Mouse (Mus musculus) heart, embryonic 16.5 days (tissue): Measurements from ENCODE around the gene Gm12394. TPM values are rescaled to one million over a fixed set of nuclear protein-coding genes. Genes with fewer than 3 reads are reported as not detected.

Experiments used
- ATAC-seq: fragments of 200-750 bp; cut with Nextera tagmentation; replicated peaks from 2 replicates; pipeline ENCODE4 v1.8.0; 2017; ENCODE audit warnings: moderate number of reproducible peaks; ENCODE audit not compliant: insufficient read depth, low FRiP score; ENCODE audit errors: extremely low read depth
- H3K27ac ChIP-seq: fragments of 300-500 bp; sonication (generic); 2 replicates; pipeline ENCODE4 v1.5.1; 2014; ENCODE audit warnings: mild to moderate bottlenecking, low read length, control low read depth, moderate library complexity
- H3K27me3 ChIP-seq: fragments of 300-500 bp; sonication (generic); 2 replicates; pipeline ENCODE4 v1.6.1; 2014; ENCODE audit warnings: low read length, mixed read lengths; ENCODE audit not compliant: control insufficient read depth, insufficient read depth
- H3K36me3 ChIP-seq: fragments of 300-500 bp; sonication (generic); 2 replicates; pipeline ENCODE4 v1.6.1; 2014; ENCODE audit not compliant: control insufficient read depth, insufficient read depth
- H3K4me1 ChIP-seq: fragments of 300-500 bp; sonication (generic); 2 replicates; pipeline ENCODE4 v1.6.1; 2014; ENCODE audit warnings: low read length, mixed read lengths; ENCODE audit not compliant: control insufficient read depth, insufficient read depth
- H3K4me2 ChIP-seq: fragments of 300-500 bp; sonication (generic); 2 replicates; pipeline ENCODE4 v1.6.1; 2014; ENCODE audit warnings: low read depth, mild to moderate bottlenecking, control low read depth, low read length
- H3K4me3 ChIP-seq: fragments of 300-500 bp; sonication (generic); 2 replicates; pipeline ENCODE4 v1.5.1; 2014; ENCODE audit warnings: mild to moderate bottlenecking, control low read depth, low read length
- H3K9ac ChIP-seq: fragments of 300-500 bp; sonication (generic); 2 replicates; pipeline ENCODE4 v1.6.1; 2014; ENCODE audit warnings: low read length, control low read depth
- H3K9me3 ChIP-seq: fragments of 300-500 bp; sonication (generic); replicated peaks from 2 replicates; pipeline ENCODE4 v1.6.1; 2016; ENCODE audit warnings: low read length; ENCODE audit not compliant: control insufficient read depth
- WGBS: fragments of 180-500 bp; shearing (Covaris S2); extraction: QIAGEN DNeasy Blood & Tissue Kit; methylation state at CpG from one replicate; pipeline ENCODE4 v1.1.7; 2014; 5-methylcytosine and 5-hydroxymethylcytosine counted together
- polyA plus RNA-seq: library from polyadenylated mRNA; unstranded; fragments of >200 nt; fragmentation: Nextera tagmentation; extraction: Ambion mirVana; gene quantifications from 2 replicates; pipeline ENCODE4 v1.2.1, GENCODE M21; 2015

Gm12394 gene
- polyA plus RNA-seq, 1 experiment from 2014 or later, result 0.04 TPM

DNA sequence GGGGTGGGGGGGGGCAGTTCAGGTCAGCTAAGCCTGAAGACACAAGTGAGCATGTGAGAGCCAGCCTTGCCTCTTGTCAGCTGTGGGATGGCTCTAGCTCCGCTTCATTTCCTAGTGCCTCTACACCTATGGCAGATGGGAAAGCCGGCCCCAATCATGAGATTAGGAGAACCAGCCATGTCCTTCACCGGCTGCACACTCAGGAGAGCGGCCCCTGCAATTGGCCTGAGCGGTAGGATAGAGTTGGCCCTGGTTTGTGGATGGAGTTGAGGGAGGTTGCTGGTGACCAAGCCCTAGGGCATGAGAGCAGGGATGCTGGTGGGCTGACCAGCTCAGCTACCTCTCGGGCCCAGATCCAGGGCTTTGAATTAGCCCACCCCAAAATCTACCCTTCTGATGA is 32.2 kb upstream of the Gm12394 start:
- no peaks in the 10 kb centered on the region for H3K4me1 ChIP-seq
- ATAC-seq, result no peak
- no peaks in the 10 kb centered on the region for H3K9me3 ChIP-seq
- no peak overlapping the region for H3K9ac ChIP-seq
- 89% methylated on average over 6 of the region's 6 CpGs for WGBS
- H3K36me3 ChIP-seq, result no peaks in the 10 kb centered on the region
- H3K4me2 ChIP-seq, result no peak overlapping the region
- no peaks in the 10 kb centered on the region for H3K27me3 ChIP-seq
- H3K4me3 ChIP-seq, result no peak overlapping the region
- H3K27ac ChIP-seq, result no peak overlapping the region

DNA sequence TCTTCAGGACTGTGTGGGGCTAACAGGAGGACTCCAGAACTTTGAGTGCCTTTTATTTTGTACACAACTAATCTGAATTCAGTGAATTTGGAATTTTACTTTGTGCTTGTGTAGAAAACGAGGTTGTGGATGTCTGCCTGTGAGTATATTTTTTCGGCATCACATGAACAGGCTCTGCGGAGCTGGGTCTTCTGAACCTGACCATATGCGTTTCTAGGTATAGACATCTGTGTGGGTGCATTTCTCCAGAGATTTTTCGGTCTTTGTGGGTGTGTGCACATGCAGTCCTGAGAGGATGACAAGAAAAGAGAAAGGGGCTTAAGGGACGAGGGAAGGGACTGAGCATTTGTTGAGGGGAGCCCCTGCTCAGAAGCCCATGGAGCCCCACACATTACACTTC is 30.4 kb upstream of the Gm12394 start:
- no peak for ATAC-seq
- no peaks in the 10 kb centered on the region for H3K4me1 ChIP-seq
- no peaks in the 10 kb centered on the region for H3K27me3 ChIP-seq
- H3K9me3 ChIP-seq, result no peaks in the 10 kb centered on the region
- no peak overlapping the region for H3K4me2 ChIP-seq
- no peak overlapping the region for H3K27ac ChIP-seq
- no peak overlapping the region for H3K9ac ChIP-seq
- H3K36me3 ChIP-seq, result no peaks in the 10 kb centered on the region
- WGBS, result 86% methylated on average over 6 of the region's 6 CpGs
- no peak overlapping the region for H3K4me3 ChIP-seq

DNA sequence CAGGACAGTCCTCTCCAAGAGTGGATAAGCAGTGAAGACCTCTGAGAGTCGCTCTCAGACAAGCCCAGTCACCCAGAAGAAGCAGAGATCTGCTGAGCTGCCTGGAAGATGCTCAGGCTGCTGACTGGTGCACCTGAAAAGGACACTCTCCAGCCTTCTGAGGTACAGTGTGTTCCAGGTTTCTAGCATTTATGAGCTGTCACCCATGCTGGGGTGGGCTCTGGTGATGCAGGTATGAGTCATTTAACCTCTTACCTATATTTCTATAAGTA is 24.0 kb upstream of the Gm12394 start:
- H3K9me3 ChIP-seq, result no peaks in the 10 kb centered on the region
- H3K9ac ChIP-seq, result no peak overlapping the region
- no peak for ATAC-seq
- H3K4me1 ChIP-seq, result 0 out of 2 replicates have a peak, but pooled peaks cover 2% of the 10 kb centered on the region
- H3K27me3 ChIP-seq, result no peaks in the 10 kb centered on the region
- no peak overlapping the region for H3K27ac ChIP-seq
- H3K4me3 ChIP-seq, result no peak overlapping the region
- H3K36me3 ChIP-seq, result no peaks in the 10 kb centered on the region
- H3K4me2 ChIP-seq, result no peak overlapping the region
- WGBS, result 56% methylated on average over 1 of the region's 1 CpGs

DNA sequence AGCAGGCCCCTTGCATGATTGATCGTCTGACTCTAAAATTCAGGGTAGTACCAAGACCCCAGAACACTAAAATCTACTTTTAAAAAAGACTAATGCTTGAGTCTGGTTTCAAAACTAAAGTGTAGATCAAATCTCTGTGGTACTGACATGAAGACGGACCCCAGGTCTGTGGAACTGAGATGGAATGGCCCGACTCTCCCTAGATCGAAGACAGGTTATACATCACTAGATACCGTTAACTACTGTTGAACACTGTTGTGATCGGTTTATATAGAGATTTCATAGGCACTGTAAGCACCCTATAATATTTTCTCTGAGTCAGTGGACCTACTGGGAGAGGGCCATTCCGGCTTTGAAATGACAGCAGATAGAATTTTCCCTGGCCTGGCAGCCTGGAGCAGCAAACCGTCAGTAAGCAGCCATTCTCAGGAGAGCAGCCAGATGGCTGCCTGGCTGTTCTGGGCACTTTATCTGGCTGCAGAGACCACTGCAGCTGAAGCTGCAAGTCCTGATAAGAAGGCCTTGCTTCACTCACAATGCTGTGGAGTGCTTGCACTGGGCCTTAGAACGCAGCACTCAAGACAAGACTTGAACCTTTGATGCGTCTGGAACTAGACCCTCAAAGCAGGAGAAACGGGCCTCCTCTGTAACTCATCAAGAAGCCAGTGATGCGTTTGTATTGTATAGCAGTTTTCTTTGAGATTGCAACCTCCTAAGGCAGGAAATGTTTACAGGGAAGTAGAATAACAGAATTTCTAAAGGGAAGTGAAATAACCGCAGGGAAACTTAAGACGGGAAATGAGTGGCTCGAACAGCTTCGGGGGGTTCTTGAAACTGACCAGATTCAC is 23.5 kb upstream of the Gm12394 start:
- no peak for ATAC-seq

DNA sequence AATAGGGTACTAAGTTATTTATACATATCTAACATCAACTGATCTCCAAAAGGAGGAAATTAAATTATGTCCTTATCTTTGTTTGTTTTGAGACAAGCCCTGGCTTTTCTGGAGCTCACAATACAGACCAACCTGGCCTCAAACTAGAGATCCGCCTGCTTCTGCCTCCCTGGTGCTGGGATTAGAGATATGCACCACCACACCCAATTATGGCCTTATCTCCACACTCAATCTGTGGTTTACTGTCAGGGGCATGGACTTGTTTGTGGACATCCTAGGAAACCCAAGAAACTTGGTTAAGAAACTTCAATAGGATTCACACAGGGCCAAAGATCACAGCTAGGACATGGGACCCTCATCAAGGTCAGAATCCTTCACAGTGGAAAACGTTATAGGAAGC is 21.1 kb upstream of the Gm12394 start:
- Histone ChIP-seq H3K4me1 (0 out of 2 replicates have a peak, but pooled peaks cover 2% of the 10 kb centered on the region), H3K4me2 (no peak overlapping the region)

More for the DNA sequence above, 23.5 kb upstream of the Gm12394 start:
- Histone ChIP-seq H3K36me3 (no peaks in the 10 kb centered on the region), H3K27ac (no peak overlapping the region), H3K4me1 (0 out of 2 replicates have a peak, but pooled peaks cover 2% of the 10 kb centered on the region), H3K9ac (peak overlapping the region; percentile 51; the same call in 1 of the 2 replicates), H3K4me2 (no peak overlapping the region), H3K4me3 (no peak overlapping the region), H3K9me3 (no peaks in the 10 kb centered on the region), H3K27me3 (no peaks in the 10 kb centered on the region)
- 59% methylated on average over 16 of the region's 16 CpGs for WGBS

DNA sequence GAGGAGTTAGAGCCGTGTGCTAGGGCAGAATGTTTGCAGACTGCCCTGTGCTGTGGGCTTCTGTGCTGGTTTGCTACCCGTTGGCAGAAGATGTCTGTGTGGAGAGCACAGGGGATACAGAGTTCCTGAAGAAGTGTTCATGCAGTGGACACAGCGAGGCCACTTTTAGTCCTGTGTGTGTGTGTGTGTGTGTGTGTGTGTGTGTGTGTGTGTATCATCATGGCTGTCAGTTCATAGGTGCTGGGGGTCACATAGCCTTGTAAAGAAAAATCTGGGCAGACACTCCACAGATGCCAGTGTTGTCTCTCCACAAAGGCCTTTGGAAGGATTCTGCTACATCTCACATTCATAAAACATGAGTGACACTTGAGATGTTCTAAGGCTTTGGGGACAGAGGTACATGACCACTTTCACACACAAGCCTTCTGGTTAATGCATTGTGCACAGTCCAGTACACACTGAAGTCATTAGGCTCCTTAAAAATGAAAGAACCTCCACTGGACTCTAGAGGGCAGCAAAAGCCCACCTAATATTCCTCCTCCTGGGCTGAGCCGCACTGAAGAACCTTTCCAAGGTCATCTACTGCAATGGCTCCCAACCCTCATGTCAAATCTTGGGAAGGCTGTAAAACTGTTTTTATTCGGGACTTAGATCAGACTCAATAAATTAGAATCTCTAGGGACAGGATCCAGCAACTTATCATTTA is 20.2 kb upstream of the Gm12394 start:
- no peaks in the 10 kb centered on the region for H3K36me3 ChIP-seq
- no peak overlapping the region for H3K9ac ChIP-seq
- H3K9me3 ChIP-seq, result no peaks in the 10 kb centered on the region
- 33% methylated on average over 5 of the region's 5 CpGs for WGBS
- no peak overlapping the region for H3K4me3 ChIP-seq
- H3K27me3 ChIP-seq, result no peaks in the 10 kb centered on the region
- no peak overlapping the region for H3K27ac ChIP-seq
- H3K4me2 ChIP-seq, result no peak overlapping the region
- ATAC-seq, result peak; percentile 69
- 0 out of 2 replicates have a peak, but pooled peaks cover 2% of the 10 kb centered on the region for H3K4me1 ChIP-seq

More for the DNA sequence above, 21.1 kb upstream of the Gm12394 start:
- Histone ChIP-seq H3K36me3 (no peaks in the 10 kb centered on the region), H3K9ac (no peak overlapping the region), H3K27me3 (no peaks in the 10 kb centered on the region), H3K27ac (no peak overlapping the region), H3K9me3 (no peaks in the 10 kb centered on the region), H3K4me3 (no peak overlapping the region)
- no peak for ATAC-seq
- 75% methylated on average over 2 of the region's 2 CpGs for WGBS

DNA sequence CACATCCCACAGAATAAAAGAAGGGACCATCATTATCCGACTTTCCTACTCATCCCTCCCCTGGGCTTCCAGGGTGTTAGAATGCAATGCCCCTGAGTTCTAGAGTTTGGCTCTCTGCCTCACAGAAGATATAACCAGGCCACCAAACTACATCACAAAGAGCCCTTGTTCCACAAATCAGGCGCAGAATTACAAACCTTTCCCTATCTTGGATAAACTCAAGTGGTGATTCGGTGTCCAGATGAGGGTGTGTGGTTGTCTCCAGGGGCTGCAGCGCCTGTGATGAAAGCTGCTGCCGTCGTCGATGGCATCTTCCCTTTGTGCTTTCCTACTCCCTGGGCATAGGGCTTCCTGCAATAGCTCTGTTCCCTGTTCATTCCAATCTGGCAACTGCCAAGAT is 17.6 kb upstream of the Gm12394 start, which contains the start of gene Fam205c:
Fam205c (minus strand) TSS at position 101 of the 400 bp plus-strand sequence.
- no peaks in the 10 kb centered on the region for H3K9me3 ChIP-seq
- no peak for ATAC-seq
- no peak within 1 kb of the TSS for H3K27ac ChIP-seq
- H3K9ac ChIP-seq, result no peak within 1 kb of the TSS
- no peak within 1 kb of the TSS for H3K4me2 ChIP-seq
- 71% methylated on average over 7 of the region's 7 CpGs for whole genome bisulfite sequencing
- no peaks in the 10 kb centered on the region for H3K36me3 ChIP-seq
- no peaks in the 10 kb centered on the region for H3K4me1 ChIP-seq
- no peaks in the 10 kb centered on the region for H3K27me3 ChIP-seq
- H3K4me3 ChIP-seq, result no peak within 1 kb of the TSS

DNA sequence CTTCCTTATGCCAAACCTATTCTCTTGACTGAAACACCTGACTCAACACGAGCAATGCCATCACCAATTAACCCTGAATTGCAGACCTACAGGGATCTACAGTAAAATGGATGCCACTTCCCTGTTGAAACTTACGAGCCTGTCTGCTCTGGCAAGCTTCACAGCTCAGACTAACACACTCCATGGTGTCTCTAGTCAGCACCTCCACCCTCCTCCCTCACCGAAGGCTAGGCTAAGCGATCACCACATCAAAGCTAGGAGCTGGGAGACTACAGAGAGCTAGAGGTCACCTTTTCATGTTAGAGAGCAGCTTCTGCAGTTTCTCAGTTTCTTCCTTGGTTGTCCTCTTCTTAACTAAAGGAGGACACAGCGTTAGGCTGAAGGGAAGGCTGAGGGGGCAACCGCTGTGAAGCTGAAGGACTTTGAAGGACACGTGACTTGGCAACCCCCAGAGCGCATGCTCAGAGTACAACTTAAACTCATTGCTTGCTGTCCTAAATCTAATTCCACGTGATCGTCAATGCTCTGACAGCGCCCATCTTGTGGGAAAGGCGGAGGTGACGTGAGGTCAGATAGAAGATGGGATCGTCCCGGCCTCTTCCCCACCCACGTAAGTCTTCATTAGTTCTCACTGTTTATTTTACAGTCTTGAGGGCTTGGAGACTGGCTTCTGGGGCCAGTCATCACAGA is 16.3 kb upstream of the Gm12394 start:
- Histone ChIP-seq H3K9me3 (no peaks in the 10 kb centered on the region), H3K36me3 (no peaks in the 10 kb centered on the region), H3K4me2 (no peak overlapping the region), H3K27ac (no peak overlapping the region), H3K9ac (no peak overlapping the region), H3K4me1 (no peaks in the 10 kb centered on the region), H3K27me3 (no peaks in the 10 kb centered on the region), H3K4me3 (no peak overlapping the region)
- WGBS, result 66% methylated on average over 16 of the region's 16 CpGs
- no peak for ATAC-seq

DNA sequence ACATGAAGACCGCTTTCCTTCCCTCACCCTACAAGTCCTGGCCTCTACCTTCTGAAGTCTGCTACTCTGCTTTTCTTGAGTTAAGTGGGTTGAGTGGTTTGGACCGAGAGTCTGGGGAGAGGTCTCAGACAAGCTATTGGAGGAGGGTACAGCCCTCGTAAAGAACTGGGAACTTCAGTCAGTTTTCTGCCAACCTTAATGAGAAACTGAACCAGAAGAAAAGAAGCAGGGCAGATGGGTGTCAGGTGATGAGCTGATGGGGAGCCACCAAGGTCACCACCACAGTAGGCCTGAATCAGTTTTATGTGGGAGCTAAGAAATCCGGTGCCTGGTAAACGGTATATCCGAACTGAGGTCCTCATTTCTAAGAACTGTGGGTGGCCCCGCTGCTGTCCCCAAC is 15.6 kb upstream of the Gm12394 start:
- Histone ChIP-seq H3K27me3 (no peaks in the 10 kb centered on the region), H3K4me1 (no peaks in the 10 kb centered on the region), H3K4me3 (no peak overlapping the region), H3K9me3 (no peaks in the 10 kb centered on the region), H3K27ac (no peak overlapping the region), H3K9ac (no peak overlapping the region), H3K36me3 (no peaks in the 10 kb centered on the region), H3K4me2 (no peak overlapping the region)
- no peak for ATAC-seq
- 88% methylated on average over 7 of the region's 7 CpGs for WGBS
